14 mouse cellular contexts compared by ENCODE assay signal in genomic region chr12:84824203-84824602, GRCm38 (mm10).
"Had no signal": no experiment of that assay in that cellular context is flagged by ENCODE, and none has a peak within 500 bp of the region (broad histone marks: within the 10 kb centered on the region; RNA-seq: fewer than 3 reads in every experiment).

No protein-coding gene starts in this region.

- H3K36me3 ChIP-seq: liver, embryonic 12.5 days; midbrain, embryonic 12.5 days; neural tube, embryonic 13.5 days; stomach, embryonic 15.5 days had no signal

- H3K4me2 ChIP-seq: liver, embryonic 12.5 days; midbrain, embryonic 12.5 days; neural tube, embryonic 13.5 days; stomach, embryonic 15.5 days had no signal

- H3K4me3 ChIP-seq: layer of hippocampus, adult 2 months; liver, embryonic 12.5 days; midbrain, embryonic 12.5 days; neural tube, embryonic 13.5 days; stomach, embryonic 15.5 days had no signal

- H3K27me3 ChIP-seq: midbrain, embryonic 12.5 days; neural tube, embryonic 13.5 days; stomach, embryonic 15.5 days had no signal

- H3K9ac ChIP-seq: liver, embryonic 12.5 days; midbrain, embryonic 12.5 days; neural tube, embryonic 13.5 days; stomach, embryonic 15.5 days had no signal

- ATAC-seq: liver, embryonic 12.5 days; midbrain, embryonic 16.5 days had no signal

- H3K4me1 ChIP-seq: midbrain, embryonic 12.5 days; neural tube, embryonic 13.5 days; stomach, embryonic 15.5 days had no signal

- H3K27ac ChIP-seq: layer of hippocampus, adult 2 months; liver, embryonic 12.5 days; midbrain, embryonic 12.5 days; neural tube, embryonic 13.5 days; stomach, embryonic 15.5 days had no signal

- DNase-seq: kidney, adult 18-20 months; kidney, postnatal 10 days; kidney, postnatal 4 days; left cerebral cortex, postnatal 4 days; lung, postnatal 14 days; retina, postnatal 1 day; right cerebral cortex, postnatal 14 days; thymus, postnatal 36 days had no signal

- H3K9me3 ChIP-seq: liver, embryonic 12.5 days; midbrain, embryonic 12.5 days; neural tube, embryonic 13.5 days; stomach, embryonic 15.5 days had no signal
